Mouse (Mus musculus): ENCODE data around the gene Lrch4.

Lrch4 gene

GRCm38 (mm10) chr5:137649669-137650571, 21.0 kb downstream of the Lrch4 start:
- TF ChIP-seq POU5F1 (IDR thresholded peaks at IDR 0.05; ENCODE audit: borderline replicate concordance, low read length) (no peak), NANOG (IDR thresholded peaks at IDR 0.05; ENCODE audit: borderline replicate concordance, low read length) (no peak), CTCF (conservative IDR thresholded peaks at IDR 0.05; ENCODE audit: low read length) (no peak)
- peak overlapping the region; percentile 55 for H3K4me3 ChIP-seq (replicated peaks; ENCODE audit: low read length)

GRCm38 (mm10) chr5:137652474-137652873, 23.6 kb downstream of the Lrch4 start:
- H3K27me3 ChIP-seq (ENCODE audit: insufficient read depth, low read length), result no peaks in the 10 kb centered on the region
- peaks cover 73% of the 10 kb centered on the region for H3K4me1 ChIP-seq (replicated peaks; ENCODE audit: low read depth, low read length)
- H3K9me3 ChIP-seq (ENCODE audit: low read length), result no peaks in the 10 kb centered on the region
- H3K4me3 ChIP-seq (replicated peaks; ENCODE audit: low read length), result no peak overlapping the region
- peaks cover 49% of the 10 kb centered on the region for H3K36me3 ChIP-seq (ENCODE audit: insufficient read depth, low read length)
- TF ChIP-seq CTCF (conservative IDR thresholded peaks at IDR 0.05; ENCODE audit: low read length) (peak; percentile 82), NANOG (IDR thresholded peaks at IDR 0.05; ENCODE audit: borderline replicate concordance, low read length) (no peak)

More at GRCm38 (mm10) chr5:137649669-137650571, 21.0 kb downstream of the Lrch4 start:
- Histone ChIP-seq H3K9me3 (ENCODE audit: low read length) (no peaks in the 10 kb centered on the region), H3K27me3 (ENCODE audit: insufficient read depth, low read length) (peaks cover 15% of the 10 kb centered on the region), H3K4me1 (replicated peaks; ENCODE audit: low read depth, low read length) (peaks cover 82% of the 10 kb centered on the region), H3K36me3 (ENCODE audit: insufficient read depth, low read length) (peaks cover 34% of the 10 kb centered on the region)

- TF ChIP-seq POU5F1 (IDR thresholded peaks at IDR 0.05; ENCODE audit: borderline replicate concordance, low read length), result no peak
- TF ChIP-seq CTCF (conservative IDR thresholded peaks at IDR 0.05; ENCODE audit: low read length), result no peak
- TF ChIP-seq NANOG (IDR thresholded peaks at IDR 0.05; ENCODE audit: borderline replicate concordance, low read length), result no peak
- Histone ChIP-seq H3K36me3 (ENCODE audit: insufficient read depth, low read length) (peaks cover 57% of the 10 kb centered on the region), H3K27me3 (ENCODE audit: insufficient read depth, low read length) (no peaks in the 10 kb centered on the region), H3K9me3 (ENCODE audit: low read length) (no peaks in the 10 kb centered on the region), H3K4me3 (replicated peaks; ENCODE audit: low read length) (no peak overlapping the region), H3K4me1 (replicated peaks; ENCODE audit: low read depth, low read length) (peaks cover 66% of the 10 kb centered on the region)
Observed at GRCm38 (mm10) chr5:137653366-137653765, 24.4 kb downstream of the Lrch4 start.

- Histone ChIP-seq H3K36me3 (ENCODE audit: insufficient read depth, low read length) (peaks cover 68% of the 10 kb centered on the region), H3K4me1 (replicated peaks; ENCODE audit: low read depth, low read length) (peaks cover 55% of the 10 kb centered on the region), H3K9me3 (ENCODE audit: low read length) (no peaks in the 10 kb centered on the region), H3K4me3 (replicated peaks; ENCODE audit: low read length) (no peak overlapping the region), H3K27me3 (ENCODE audit: insufficient read depth, low read length) (no peaks in the 10 kb centered on the region)
- TF ChIP-seq POU5F1 (IDR thresholded peaks at IDR 0.05; ENCODE audit: borderline replicate concordance, low read length) (no peak), CTCF (conservative IDR thresholded peaks at IDR 0.05; ENCODE audit: low read length) (peak; percentile 66)
Observed at GRCm38 (mm10) chr5:137654746-137655145, 25.8 kb downstream of the Lrch4 start.

GRCm38 (mm10) chr5:137656977-137657376, 28.1 kb downstream of the Lrch4 start:
- Histone ChIP-seq H3K27me3 (ENCODE audit: insufficient read depth, low read length) (no peaks in the 10 kb centered on the region), H3K36me3 (ENCODE audit: insufficient read depth, low read length) (peaks cover 78% of the 10 kb centered on the region), H3K4me1 (replicated peaks; ENCODE audit: low read depth, low read length) (peaks cover 54% of the 10 kb centered on the region), H3K9me3 (ENCODE audit: low read length) (no peaks in the 10 kb centered on the region), H3K4me3 (replicated peaks; ENCODE audit: low read length) (no peak overlapping the region)
- TF ChIP-seq POU5F1 (IDR thresholded peaks at IDR 0.05; ENCODE audit: borderline replicate concordance, low read length), result no peak
- TF ChIP-seq NANOG (IDR thresholded peaks at IDR 0.05; ENCODE audit: borderline replicate concordance, low read length), result no peak
- peak; percentile 53 for TF ChIP-seq CTCF (conservative IDR thresholded peaks at IDR 0.05; ENCODE audit: low read length)

GRCm38 (mm10) chr5:137660064-137660688, 31.3 kb downstream of the Lrch4 start:
- no peaks in the 10 kb centered on the region for H3K27me3 ChIP-seq (ENCODE audit: insufficient read depth, low read length)
- H3K4me1 ChIP-seq (replicated peaks; ENCODE audit: low read depth, low read length), result peaks cover 45% of the 10 kb centered on the region
- no peak overlapping the region for H3K4me3 ChIP-seq (replicated peaks; ENCODE audit: low read length)
- H3K9me3 ChIP-seq (ENCODE audit: low read length), result no peaks in the 10 kb centered on the region
- peaks cover 77% of the 10 kb centered on the region for H3K36me3 ChIP-seq (ENCODE audit: insufficient read depth, low read length)
- TF ChIP-seq CTCF (conservative IDR thresholded peaks at IDR 0.05; ENCODE audit: low read length), result no peak

- Histone ChIP-seq H3K9me3 (ENCODE audit: low read length) (no peaks in the 10 kb centered on the region), H3K27me3 (ENCODE audit: insufficient read depth, low read length) (no peaks in the 10 kb centered on the region), H3K36me3 (ENCODE audit: insufficient read depth, low read length) (peaks cover 83% of the 10 kb centered on the region), H3K4me1 (replicated peaks; ENCODE audit: low read depth, low read length) (peaks cover 35% of the 10 kb centered on the region), H3K4me3 (replicated peaks; ENCODE audit: low read length) (no peak overlapping the region)
- no peak for TF ChIP-seq CTCF (conservative IDR thresholded peaks at IDR 0.05; ENCODE audit: low read length)
- no peak for TF ChIP-seq NANOG (IDR thresholded peaks at IDR 0.05; ENCODE audit: borderline replicate concordance, low read length)
- no peak for TF ChIP-seq POU5F1 (IDR thresholded peaks at IDR 0.05; ENCODE audit: borderline replicate concordance, low read length)
Observed at GRCm38 (mm10) chr5:137663057-137663456, 34.1 kb downstream of the Lrch4 start.

- H3K4me3 ChIP-seq (replicated peaks; ENCODE audit: low read length), result no peak overlapping the region
- peaks cover 42% of the 10 kb centered on the region for H3K36me3 ChIP-seq (ENCODE audit: insufficient read depth, low read length)
- H3K27me3 ChIP-seq (ENCODE audit: insufficient read depth, low read length), result no peaks in the 10 kb centered on the region
- H3K4me1 ChIP-seq (replicated peaks; ENCODE audit: low read depth, low read length), result peaks cover 49% of the 10 kb centered on the region
- H3K9me3 ChIP-seq (ENCODE audit: low read length), result no peaks in the 10 kb centered on the region
- TF ChIP-seq NANOG (IDR thresholded peaks at IDR 0.05; ENCODE audit: borderline replicate concordance, low read length) (no peak), CTCF (conservative IDR thresholded peaks at IDR 0.05; ENCODE audit: low read length) (no peak), POU5F1 (IDR thresholded peaks at IDR 0.05; ENCODE audit: borderline replicate concordance, low read length) (no peak)
Observed at GRCm38 (mm10) chr5:137668971-137669370, 40.0 kb downstream of the Lrch4 start.

Measured in E14TG2a.4 (cell line).